29 mouse cellular contexts compared by ENCODE assay signal in genomic region chr11:8440706-8441105, GRCm38 (mm10).
DNase-seq lines count a peak whose midpoint lies in the region; ATAC-seq and TF ChIP-seq lines count a peak whose summit lies in the region.
"Had no signal": no experiment of that assay in that cellular context is flagged by ENCODE, and none has a peak within 500 bp of the region (broad histone marks: within the 10 kb centered on the region; RNA-seq: fewer than 3 reads in every experiment).

No protein-coding gene starts in this region.

- DNase-seq in cerebellum, postnatal 10 days, result peak; percentile 82 to 86
- peak; percentile 28 for DNase-seq in hindbrain, postnatal 0 days (ENCODE audit: low spot score)
- DNase-seq in hindbrain, embryonic 11.5 days (ENCODE audit: low spot score), result no peak
- peak; percentile 64 for DNase-seq in left cerebral cortex, postnatal 4 days
- no peak for DNase-seq in left cerebral cortex, postnatal 36 days (ENCODE audit: low spot score in 2 of 2)
- peak; percentile 44 for DNase-seq in NIH3T3 (ENCODE audit: low read depth)
- DNase-seq in lung, postnatal 10 days, result no peak
- DNase-seq: adrenal gland, adult 8-10 months; cerebellum, adult 11 months; cerebellum, adult 9-11 months; heart, postnatal 10 days; kidney, adult 9 months; kidney, postnatal 10 days; lung, embryonic 14.5 days; right cerebral cortex, adult 18-20 months; spleen, adult 18-20 months; thymus, postnatal 4 days had no signal

- H3K27ac ChIP-seq in hindbrain, postnatal 0 days, result no peak overlapping the region
- no peak overlapping the region for H3K27ac ChIP-seq in hindbrain, embryonic 11.5 days (ENCODE audit: low read depth, low read length)
- H3K27ac ChIP-seq: heart, embryonic 13.5 days; hindbrain, embryonic 10.5 days; liver, embryonic 14.5 days; midbrain, embryonic 10.5 days; midbrain, embryonic 15.5 days; neural tube, embryonic 12.5 days had no signal

- no peak for TF ChIP-seq CTCF in hindbrain, postnatal 0 days (IDR thresholded peaks at IDR 0.05; ENCODE audit: low read depth)

- intact Hi-C loops in left cerebral cortex, postnatal 4 days (cut with DNase I), result no loop called here
- intact Hi-C loops in left cerebral cortex, postnatal 36 days (cut with DNase I), result no loop called here

- H3K4me3 ChIP-seq in hindbrain, postnatal 0 days (ENCODE audit: low read length), result no peak overlapping the region
- H3K4me3 ChIP-seq in hindbrain, embryonic 11.5 days (ENCODE audit: low read depth, low read length), result no peak overlapping the region
- H3K4me3 ChIP-seq: heart, embryonic 13.5 days; hindbrain, embryonic 10.5 days; limb, embryonic 15.5 days; midbrain, embryonic 10.5 days; midbrain, embryonic 15.5 days; myocyte; neural tube, embryonic 12.5 days had no signal

- WGBS in hindbrain, postnatal 0 days, result 53% methylated on average over 2 of the region's 2 CpGs
- 94% methylated on average over 2 of the region's 2 CpGs for WGBS in hindbrain, embryonic 11.5 days

- no peak overlapping the region for H3K9ac ChIP-seq in hindbrain, postnatal 0 days (replicated peaks; ENCODE audit: low read length)
- no peak overlapping the region for H3K9ac ChIP-seq in hindbrain, embryonic 11.5 days (ENCODE audit: low read depth, low read length)
- H3K9ac ChIP-seq: heart, embryonic 13.5 days; limb, embryonic 15.5 days; liver, embryonic 14.5 days; lung, embryonic 14.5 days; midbrain, embryonic 15.5 days; neural tube, embryonic 12.5 days had no signal

- H3K4me2 ChIP-seq in hindbrain, postnatal 0 days (ENCODE audit: low read depth, low read length), result no peak overlapping the region
- no peak overlapping the region for H3K4me2 ChIP-seq in hindbrain, embryonic 11.5 days (replicated peaks; ENCODE audit: low read depth, low read length)
- H3K4me2 ChIP-seq: heart, embryonic 13.5 days; limb, embryonic 15.5 days; lung, embryonic 14.5 days; midbrain, embryonic 15.5 days; neural tube, embryonic 12.5 days had no signal

- H3K27me3 ChIP-seq in hindbrain, postnatal 0 days (ENCODE audit: insufficient read depth, low read length), result no peaks in the 10 kb centered on the region
- no peaks in the 10 kb centered on the region for H3K27me3 ChIP-seq in hindbrain, embryonic 11.5 days (ENCODE audit: control insufficient read depth, insufficient read depth, low read length)
- H3K27me3 ChIP-seq: heart, embryonic 13.5 days; limb, embryonic 15.5 days; midbrain, embryonic 15.5 days; neural tube, embryonic 12.5 days had no signal

- ATAC-seq in cerebellum, adult (ENCODE audit: insufficient number of reproducible peaks, low FRiP score, low TSS enrichment), result no peak
- no peak for ATAC-seq in hindbrain, postnatal 0 days
- no peak for ATAC-seq in hindbrain, embryonic 11.5 days (ENCODE audit: low FRiP score)
- ATAC-seq: forebrain, embryonic 16.5 days; hindbrain, embryonic 16.5 days; intestine, embryonic 16.5 days; midbrain, embryonic 15.5 days had no signal

- H3K4me1 ChIP-seq in hindbrain, postnatal 0 days (ENCODE audit: insufficient read depth, low read length), result peaks cover 3% of the 10 kb centered on the region
- no peaks in the 10 kb centered on the region for H3K4me1 ChIP-seq in hindbrain, embryonic 11.5 days (replicated peaks; ENCODE audit: control insufficient read depth, insufficient read depth, low read length)
- H3K4me1 ChIP-seq: hindbrain, embryonic 10.5 days; midbrain, embryonic 10.5 days had no signal

- peaks cover 5% of the 10 kb centered on the region; the same call in 1 of the 2 replicates for H3K36me3 ChIP-seq in hindbrain, postnatal 0 days (ENCODE audit: insufficient read depth, low read length)
- 0 out of 2 replicates have a peak, but pooled peaks cover 2% of the 10 kb centered on the region for H3K36me3 ChIP-seq in hindbrain, embryonic 11.5 days (ENCODE audit: control insufficient read depth, insufficient read depth, low read length)
- H3K36me3 ChIP-seq: midbrain, embryonic 15.5 days; neural tube, embryonic 12.5 days had no signal

- no peaks in the 10 kb centered on the region for H3K9me3 ChIP-seq in hindbrain, postnatal 0 days (ENCODE audit: low read length)
- no peaks in the 10 kb centered on the region for H3K9me3 ChIP-seq in hindbrain, embryonic 11.5 days (ENCODE audit: control insufficient read depth, low read length)
- H3K9me3 ChIP-seq: heart, embryonic 13.5 days; hindbrain, embryonic 10.5 days; limb, embryonic 15.5 days; midbrain, embryonic 10.5 days; midbrain, embryonic 15.5 days; neural tube, embryonic 12.5 days had no signal

Comparison
In these comparisons a context has a peak if more than half of its experiments do, and no peak if none do; other contexts are left out.
1. DNase-seq: peak in cerebellum, postnatal 10 days (2 of 2), hindbrain, postnatal 0 days (single experiment), left cerebral cortex, postnatal 4 days (single experiment) and NIH3T3 (single experiment); none in hindbrain, embryonic 11.5 days (single experiment), left cerebral cortex, postnatal 36 days (0 of 2) and lung, postnatal 10 days (single experiment).